Mouse (Mus musculus) large intestine, adult 2 months (tissue): ENCODE measurements around the gene Sh3bp5l. TPM values are rescaled to one million over a fixed set of nuclear protein-coding genes. Genes with fewer than 3 reads are reported as not detected.
"Not testable (repeated sequence)": the region's sequence is repeated elsewhere in the genome, so short reads cannot be mapped to it uniquely, and the experiment has no call there.

Experiments
- DNase-seq: peaks from one replicate; pipeline ENCODE4 v3.0.0-alpha.2; 2012; ENCODE audit warnings: low read depth, low spot score
- WGBS: fragments of 180-500 bp; shearing (Covaris S2); methylation state at CpG from one replicate; pipeline ENCODE4 v1.1.7; 2018; 5-methylcytosine and 5-hydroxymethylcytosine counted together
- polyA plus RNA-seq: library from polyadenylated mRNA; depleted of rRNA; stranded (reverse); fragments of >200 nt; gene quantifications from 2 replicates; pipeline ENCODE4 v1.2.3, GENCODE M21; 2012

The Sh3bp5l gene
- polyA plus RNA-seq, 1 experiment: 27.6 TPM

DNA sequence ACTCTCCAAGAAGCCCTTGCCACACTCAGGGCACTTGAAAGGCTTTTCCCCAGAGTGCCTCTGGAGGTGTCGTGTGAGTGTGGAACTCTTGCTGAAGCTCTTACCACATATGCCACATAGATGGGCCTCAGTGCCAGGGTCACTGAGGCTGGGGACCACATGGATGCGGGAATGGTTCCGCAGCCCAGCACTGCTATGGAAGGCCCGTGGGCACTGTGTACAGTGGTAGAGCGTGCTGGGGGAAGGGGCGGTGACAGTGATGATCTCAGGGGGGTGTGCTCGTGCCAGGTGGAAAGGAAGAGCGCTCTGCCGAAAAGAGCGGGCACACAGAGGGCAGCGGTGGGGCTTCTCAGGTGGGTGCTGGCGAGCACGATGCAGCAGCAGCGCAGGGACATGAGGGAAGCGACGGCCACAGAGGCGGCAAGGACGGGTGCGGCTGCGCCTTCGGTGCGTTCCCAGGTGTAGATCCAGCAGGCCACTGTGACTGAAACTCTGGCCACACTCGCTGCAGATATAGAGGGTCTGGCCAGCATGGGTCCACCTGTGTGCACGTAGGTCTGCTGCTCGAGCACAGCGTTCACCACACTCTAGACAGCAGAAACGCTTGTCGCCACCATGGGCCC, 13.6 kb upstream of the Sh3bp5l start:
- WGBS: 83% methylated on average over 28 of the region's 28 CpGs

DNA sequence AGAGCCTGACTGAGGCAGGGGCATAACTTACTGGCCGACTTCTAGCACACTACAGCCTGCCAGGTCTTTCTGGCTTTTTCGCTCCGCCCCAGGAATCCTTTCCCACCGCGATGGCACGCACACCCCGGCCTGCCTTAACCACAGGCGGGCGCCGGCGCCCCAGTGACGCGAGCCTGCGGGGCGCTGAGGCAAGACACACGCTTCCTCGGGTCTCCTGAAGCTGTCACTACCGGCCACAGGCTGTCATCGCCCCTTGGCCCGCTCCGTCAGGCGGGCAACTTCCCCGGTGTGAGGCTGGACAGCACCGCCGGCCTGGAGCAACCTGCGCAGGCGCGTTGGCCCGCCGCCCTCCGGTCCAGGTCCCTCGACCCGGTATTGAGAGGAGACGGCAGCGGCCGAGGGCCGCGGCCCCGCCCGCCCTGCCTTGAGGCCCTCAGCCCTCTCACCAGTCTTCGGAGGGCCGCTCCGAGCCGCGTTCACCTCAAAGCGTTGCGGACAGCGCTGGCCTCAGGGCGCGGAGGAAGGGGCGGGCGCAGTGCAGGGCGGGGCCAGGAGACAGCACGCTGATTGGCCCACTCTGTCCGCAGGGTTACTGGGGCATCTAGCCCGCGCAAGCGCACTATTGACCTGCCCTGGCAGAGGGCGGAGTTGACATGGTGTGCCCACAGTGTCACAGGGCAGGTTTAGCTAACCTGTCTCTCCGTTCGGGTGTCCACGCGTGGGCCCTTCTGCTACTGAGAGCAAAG, 7.5 kb upstream of the Sh3bp5l start:
- DNase-seq: peak; percentile 85
- under 1% methylated on average over 60 of the region's 63 CpGs for WGBS

More for the DNA sequence above, 13.6 kb upstream of the Sh3bp5l start:
- DNase-seq: no peak

DNA sequence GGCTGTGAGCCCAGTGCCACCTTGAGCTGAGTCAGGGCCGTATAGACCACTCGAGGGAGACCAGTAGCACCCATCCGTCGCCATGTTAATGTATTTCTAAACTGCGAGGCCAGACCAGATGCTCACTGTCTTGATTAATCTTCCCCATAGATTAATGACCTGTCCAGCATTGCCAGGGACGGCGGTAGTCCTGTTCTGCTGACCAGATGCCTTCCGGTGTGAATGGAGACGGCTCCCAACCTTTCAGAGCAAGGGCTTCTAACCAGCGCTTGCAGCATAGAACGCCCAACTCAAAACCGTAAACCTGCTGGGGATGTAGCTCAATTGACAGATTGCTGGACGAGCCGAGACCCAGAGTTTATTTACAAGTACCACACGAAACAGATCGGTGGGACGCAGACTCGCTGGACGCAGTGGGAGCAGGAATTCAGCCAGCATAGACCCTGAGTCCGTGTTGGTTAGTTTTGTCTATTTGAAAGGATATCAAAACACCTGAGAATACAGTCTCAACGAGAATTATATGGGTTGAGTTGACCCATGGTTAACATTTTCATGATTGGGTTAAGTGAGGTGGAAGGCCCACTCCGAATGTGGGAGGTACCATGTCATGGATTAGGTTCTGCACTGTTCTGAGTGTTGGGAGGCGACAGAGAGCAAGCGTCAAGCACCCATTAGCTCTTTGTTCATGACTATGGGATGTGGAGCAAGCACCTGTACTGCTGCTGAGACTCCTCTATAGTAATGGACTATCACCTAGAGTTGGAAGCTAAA, 6.8 kb upstream of the Sh3bp5l start:
- no peak for DNase-seq
- WGBS: 6% methylated on average over 24 of the region's 24 CpGs

DNA sequence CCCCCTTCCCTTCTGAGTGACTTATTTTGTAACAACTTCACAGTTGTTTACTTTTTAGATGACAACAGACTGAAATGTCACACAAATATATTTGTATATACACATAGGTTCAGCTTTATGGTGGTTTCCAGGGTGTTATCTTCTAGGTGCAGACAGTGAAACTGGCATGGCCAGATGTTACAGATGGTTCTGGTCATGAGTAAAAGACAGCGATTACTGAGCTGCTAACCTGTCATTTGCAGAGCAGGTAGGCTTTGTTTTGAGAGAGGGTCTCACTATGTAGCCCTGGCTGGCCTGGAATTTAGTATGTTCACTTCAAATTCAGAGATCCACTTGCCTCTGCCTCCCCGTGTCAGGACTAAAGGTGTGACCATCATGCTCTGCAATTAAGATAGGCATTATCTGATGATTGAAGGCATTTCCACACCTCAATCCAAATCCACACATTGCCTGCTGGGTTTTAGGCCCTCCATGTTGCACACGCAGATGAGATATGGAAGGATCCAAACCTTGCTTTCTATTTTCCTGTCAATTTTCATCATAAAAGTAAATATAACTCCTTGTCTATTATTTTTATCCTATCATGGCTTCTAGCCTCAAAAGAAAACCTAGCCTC, 5.8 kb upstream of the Sh3bp5l start:
- DNase-seq: no peak
- 79% methylated on average over 3 of the region's 3 CpGs for WGBS

DNA sequence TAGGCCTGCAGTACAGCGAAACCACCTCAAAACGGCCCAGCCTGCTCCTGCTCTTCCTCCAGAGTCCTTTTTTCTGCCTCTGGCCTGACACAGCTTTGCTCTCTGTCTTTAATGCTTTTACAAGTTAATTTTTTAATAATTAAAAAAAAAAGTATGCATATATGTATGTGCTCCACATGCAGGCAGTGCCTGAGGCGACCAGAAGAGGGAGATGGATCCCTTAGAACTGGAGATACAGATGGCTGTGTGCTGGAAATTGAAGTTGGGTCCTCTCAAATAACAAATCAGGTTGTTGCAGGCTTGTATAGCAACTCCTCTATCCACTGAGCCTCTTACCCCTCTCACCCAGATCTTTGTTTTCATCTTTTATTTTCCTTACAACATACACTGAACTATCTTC, 3.7 kb upstream of the Sh3bp5l start:
- 96% methylated on average over 3 of the region's 3 CpGs for WGBS
- DNase-seq: no peak

DNA sequence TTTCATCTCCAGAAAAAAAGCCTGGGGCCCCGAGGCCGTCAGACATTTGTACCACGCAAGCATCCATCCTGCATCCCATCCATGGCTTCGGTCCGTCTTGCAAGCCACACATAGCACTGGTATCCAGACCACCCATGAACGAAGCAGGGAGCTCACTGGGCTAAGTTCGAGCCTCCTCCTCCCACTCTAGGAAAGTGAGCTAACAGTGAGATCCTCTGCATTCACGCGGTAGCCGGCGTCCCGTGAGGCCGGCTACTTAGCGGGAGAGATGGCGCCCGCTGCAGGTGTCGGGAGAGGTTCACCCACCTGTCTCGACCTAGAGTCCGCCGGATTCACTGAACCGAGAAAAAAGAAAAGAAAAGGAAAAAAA, 633 bp upstream of the Sh3bp5l start:
- no peak for DNase-seq
- under 1% methylated on average over 21 of the region's 21 CpGs for WGBS

DNA sequence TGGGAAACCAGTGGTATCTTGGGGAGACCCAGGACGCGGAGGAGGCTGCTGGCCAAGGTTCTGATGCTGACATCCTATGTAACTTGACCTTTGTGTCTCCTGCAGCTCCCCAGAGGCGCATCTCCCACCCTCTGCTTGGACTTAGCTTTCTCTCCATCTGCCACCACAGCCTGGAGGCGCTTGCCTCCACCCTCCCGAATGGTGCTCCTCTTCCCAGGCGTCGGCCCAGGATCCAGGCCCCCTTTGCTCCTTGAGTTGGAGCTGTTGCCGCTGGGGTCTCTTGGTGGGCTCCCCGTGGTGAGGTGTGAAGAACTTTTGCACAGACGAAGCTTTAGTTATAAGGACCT, 598 bp downstream of the Sh3bp5l start:
- no peak for DNase-seq
- 6% methylated on average over 10 of the region's 10 CpGs for WGBS

DNA sequence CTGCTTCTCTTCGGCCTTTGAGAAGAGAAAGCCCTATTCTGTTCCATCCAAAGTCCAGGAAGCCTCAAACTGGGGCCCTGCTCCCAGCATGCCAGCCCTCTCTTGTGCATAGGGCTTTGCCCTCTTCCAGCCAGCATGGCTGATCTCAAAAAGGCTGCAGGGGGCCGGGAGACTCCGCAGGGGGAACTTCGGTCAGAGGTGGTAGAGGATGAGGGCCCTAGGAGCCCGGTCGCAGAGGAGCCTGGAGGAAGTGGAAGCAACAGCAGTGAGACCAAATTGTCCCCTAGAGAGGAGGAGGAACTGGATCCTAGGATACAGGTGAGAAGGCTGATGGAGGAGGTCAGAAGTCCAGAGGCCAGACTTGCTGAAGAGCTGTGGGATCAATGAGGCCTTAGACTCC, 1.0 kb downstream of the Sh3bp5l start:
- WGBS: 78% methylated on average over 6 of the region's 6 CpGs
- no peak for DNase-seq

DNA sequence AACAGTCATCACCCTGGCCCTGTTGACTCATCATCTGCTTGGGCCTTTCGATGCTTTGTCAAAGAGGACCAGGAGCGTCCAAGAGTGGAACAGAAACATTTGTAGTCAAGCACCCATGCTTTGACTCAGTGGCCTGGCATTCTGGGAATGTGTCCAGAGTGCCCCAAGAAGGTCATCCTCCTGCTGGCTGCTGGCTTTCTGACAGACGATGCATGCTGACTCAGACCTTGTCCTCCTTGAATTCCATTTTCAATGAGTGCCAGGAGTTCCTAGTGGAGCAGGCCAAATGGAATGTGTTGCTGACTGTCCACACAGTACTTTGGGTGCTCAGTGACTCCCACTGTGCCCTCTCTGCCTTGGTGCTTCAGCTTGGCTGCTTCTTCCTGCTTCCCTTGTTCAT, 4.2 kb downstream of the Sh3bp5l start:
- WGBS: 60% methylated on average over 3 of the region's 3 CpGs
- no peak for DNase-seq

DNA sequence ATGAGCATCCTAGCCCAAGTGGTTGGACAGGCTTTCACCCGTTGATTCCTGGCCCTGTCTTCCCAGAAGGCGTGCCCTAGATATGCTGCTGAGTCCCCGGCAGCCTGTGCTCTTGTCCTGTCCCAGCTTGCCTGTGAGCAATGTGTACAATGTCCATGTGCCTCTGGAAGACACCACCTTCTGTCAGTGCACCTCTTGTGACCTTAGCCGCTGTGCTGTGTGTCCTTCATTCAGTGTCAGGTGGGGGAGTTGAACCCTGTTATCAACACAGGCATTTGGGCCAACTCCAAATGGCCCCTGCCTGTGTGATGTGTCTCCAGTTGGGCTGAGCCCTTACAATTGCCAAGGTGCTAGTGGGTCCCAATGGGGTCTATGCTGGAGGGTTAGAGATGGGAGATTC, 16.2 kb downstream of the Sh3bp5l start:
- DNase-seq: no peak
- WGBS: 78% methylated on average over 4 of the region's 4 CpGs

DNA sequence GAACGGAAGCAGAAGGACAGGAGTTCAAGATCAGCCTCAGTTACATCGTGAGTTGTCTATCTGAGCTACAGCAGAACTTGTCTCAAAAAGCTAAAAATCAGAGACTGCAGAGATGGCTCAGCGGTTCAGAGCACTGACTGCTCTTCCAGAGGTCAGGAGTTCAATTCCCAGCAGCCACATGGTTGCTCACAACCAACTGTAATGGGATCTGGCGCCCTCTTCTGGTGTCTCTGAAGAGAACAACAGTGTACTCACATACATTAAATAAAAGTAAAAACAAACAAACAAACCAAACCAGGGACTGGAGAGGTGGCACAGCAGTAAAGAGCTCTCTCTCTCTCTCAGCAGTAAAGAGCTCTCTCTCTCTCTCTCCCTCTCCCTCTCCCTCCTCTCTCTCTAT, 20.1 kb downstream of the Sh3bp5l start:
- 87% methylated on average over 4 of the region's 4 CpGs for WGBS
- DNase-seq: no peak

DNA sequence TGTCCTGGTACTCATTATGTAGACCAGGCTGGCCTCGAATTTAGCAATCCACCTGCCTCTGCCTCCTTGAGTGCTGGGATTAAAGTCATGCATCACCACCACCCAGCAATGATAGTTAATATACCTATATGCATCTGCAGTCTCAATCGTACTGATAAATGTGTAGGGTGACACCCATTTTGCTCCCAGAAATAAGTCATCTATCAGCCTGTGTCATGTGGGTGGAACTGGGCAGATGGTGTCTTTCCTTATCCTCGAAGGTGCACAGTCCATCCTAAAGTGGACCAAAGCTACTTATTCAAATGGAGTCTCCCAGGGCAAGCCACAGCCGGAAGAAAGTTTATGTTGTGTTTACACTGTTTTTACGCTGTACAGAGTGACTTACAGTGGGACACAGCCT, 20.7 kb downstream of the Sh3bp5l start:
- 34% methylated on average over 5 of the region's 5 CpGs for WGBS
- DNase-seq: no peak

DNA sequence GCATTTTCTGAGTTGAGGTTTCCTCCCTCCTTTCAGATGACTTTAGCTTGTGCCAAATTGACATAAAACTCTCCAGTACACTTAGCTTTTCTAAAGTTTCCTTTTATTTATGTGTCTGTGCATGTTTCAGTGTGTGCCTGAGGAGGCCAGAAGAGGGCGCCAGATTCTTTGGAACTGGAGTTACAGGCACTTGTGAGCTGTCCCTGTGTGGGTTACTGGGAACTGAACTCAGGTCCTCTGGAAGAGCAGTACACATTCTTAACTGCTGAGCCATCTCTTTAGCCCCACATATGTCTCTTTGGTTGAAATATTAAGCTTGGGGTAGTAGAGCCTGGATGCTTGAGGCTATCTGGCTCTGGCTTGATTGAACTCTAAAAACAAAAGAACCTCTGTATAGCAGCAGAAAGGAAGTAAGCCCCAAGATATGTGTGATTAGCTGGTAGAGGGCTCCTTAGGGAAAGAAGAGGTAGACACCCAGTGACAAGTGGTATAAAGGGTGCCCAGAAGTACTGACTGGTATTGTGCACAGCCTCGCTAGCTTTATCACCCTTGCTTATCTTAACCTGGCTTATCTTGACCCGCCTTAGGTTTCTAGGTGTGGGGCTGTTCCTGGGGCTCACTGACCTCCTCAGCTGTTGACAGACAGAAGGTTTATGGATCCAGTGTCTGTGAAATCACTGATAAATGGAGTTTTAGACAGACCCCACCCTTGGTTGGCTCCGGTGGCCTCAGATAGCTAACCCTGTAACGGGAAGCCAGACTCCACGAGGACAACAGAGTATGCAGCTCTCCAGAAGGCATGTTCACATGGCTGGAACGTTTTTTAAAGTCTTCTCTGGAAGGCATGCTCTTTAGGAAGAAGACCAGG, 22.4 kb downstream of the Sh3bp5l start:
- DNase-seq: no peak

DNA sequence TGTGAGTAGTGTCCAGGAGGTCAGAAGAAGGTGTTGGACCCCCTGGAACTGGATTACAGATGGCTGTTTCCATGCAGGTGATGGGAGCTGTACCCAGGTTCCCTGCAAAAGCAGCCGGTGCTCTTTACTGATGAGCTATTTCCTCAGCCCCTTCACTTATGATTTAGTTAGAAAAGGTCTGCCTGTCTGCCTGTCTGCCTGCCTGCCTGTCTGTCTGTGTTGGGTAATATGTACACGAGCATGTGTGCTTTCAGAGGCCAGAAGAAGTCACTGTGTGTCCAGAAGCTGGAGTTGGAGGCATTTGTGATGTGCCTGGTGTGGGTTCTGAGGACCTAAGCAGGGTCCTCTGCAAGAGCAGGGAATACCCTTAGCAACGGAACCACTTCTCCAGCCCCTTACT, 23.2 kb downstream of the Sh3bp5l start:
- DNase-seq: no peak
- WGBS: 53% methylated on average over 3 of the region's 3 CpGs

More for the DNA sequence above, 22.4 kb downstream of the Sh3bp5l start:
- 25% methylated on average over 7 of the region's 7 CpGs for WGBS

DNA sequence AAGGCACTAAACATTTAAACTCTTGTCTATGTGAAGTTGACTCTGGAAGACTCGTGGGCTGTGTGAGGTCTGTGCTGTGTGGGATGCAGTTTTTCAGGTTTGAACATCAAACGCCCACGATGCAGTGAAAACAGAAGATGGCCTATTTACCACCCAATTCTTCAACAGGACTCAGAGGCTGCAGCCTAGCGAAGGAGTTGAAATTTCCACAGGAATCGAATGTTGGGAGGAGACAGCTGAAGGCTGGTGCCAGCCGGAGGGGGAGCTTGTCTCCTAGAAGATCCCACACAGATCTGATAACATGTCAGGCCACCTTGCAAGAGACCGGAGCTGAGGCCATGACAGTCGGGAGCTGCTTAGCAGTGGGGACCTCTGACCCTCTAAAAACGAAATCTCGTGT, 24.0 kb downstream of the Sh3bp5l start:
- DNase-seq: no peak
- 46% methylated on average over 10 of the region's 10 CpGs for WGBS

DNA sequence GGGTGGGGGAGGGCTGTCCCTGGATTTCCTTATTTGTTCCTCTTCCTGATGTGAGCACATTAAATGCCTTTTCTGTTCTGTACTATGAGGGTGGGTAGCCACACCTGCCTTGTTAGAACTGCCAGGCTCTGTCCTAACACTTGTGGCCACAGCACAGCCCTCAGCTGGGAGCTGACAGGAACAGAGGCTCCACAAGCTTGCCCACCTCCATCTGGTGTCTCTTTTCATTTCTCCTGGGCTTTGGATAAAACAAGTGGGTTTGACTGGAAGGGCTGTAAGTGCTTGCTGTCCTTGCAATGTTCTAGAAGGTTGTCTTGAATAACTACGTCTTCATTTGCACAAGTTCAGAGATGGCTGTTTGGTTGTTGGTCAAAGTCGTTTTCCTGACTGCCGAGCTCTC, 24.4 kb downstream of the Sh3bp5l start:
- 28% methylated on average over 3 of the region's 3 CpGs for WGBS
- DNase-seq: no peak

DNA sequence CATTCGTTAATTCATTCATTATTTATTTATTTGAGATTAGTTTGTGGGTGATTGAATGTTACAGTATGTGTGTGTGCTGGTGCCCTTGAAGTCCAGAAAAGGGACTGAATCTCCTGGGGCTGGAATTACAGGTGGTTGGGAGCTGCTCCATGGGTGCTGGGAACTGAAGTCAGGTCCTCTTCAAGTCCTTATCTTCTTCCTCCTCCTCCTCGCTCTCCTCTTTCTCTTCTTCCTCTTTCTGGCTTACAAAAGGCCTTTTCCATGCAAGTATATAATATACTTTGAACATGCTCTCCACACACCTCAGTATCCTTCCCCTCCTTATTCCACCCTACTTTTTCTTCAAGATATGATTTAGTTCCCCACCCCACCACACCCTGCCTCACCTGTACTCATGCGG, 26.5 kb downstream of the Sh3bp5l start:
- DNase-seq: no peak
- 65% methylated on average over 3 of the region's 3 CpGs for WGBS

DNA sequence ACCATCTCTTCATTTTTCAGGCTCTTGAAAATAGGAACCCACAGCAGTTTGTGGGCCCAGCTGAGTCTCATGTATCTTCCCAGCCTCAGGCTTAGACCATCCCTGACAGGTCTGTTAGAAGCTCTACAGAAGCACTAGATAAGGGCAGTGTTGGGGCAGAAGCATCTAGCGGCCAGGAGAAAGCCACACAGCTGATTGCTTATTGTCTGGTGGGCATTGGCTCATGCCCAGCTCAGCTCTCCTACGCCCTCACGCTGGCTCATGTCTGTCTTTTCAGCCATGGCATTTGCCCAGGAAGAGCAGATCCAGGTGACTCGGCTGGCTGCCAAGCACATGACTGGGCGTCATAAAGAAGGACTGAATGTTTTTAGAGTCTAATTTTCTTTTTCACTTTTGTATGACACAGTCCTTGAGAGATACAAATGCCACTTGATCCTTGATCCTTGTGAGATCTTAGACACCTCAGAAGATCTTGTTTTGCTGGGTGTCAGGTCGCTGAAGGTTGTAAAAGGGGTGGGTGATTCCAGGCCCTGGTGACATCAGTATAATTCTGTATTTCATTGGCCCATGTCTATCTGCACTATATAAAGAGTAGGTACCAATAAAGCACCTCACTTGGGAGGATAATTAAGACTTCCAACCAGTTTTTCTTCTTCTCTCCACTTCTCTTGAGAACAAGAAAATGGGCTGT, 27.5 kb downstream of the Sh3bp5l start:
- DNase-seq: no peak
- 28% methylated on average over 6 of the region's 6 CpGs for WGBS

DNA sequence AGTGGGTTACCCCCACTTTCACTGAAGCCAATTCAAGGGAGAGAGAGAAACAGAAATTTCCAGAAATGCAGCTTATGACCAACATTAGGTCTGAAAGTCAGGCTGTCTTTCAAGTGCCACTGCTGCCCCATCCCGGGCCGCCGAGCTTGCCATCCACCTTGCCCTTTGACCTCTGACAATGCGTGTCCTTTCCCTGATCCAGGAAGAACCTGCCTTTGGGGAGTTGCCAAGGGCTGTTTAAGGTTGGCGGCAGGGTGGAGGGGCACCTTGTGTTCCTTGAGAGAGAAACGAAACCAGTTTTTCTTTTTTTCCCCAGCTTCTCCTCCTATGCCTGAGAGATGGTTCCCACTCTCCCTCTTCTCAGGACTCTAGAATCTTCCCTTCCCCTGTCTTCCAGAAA, 32.0 kb downstream of the Sh3bp5l start:
- DNase-seq: not testable (repeated sequence)
- no CpG with 5 or more reads among the region's 6 CpGs for whole genome bisulfite sequencing
